Mouse (Mus musculus) embryonic fibroblast, embryonic 13.5 days (primary cell): ENCODE measurements around the gene Pbx1. TPM values are rescaled to one million over a fixed set of nuclear protein-coding genes. Genes with fewer than 3 reads are reported as not detected.
A peak's percentile ranks its signal among the peaks of the same experiment; 100 is the strongest.

Experiments used
- H3K27ac ChIP-seq: 2 replicates; pipeline ENCODE4 v1.5.1; 2012; ENCODE audit warnings: low read length, control low read depth, inconsistent platforms; ENCODE audit not compliant: insufficient read depth
- H3K4me1 ChIP-seq: 2 replicates; pipeline ENCODE4 v1.6.1; 2011; ENCODE audit warnings: low read length; ENCODE audit not compliant: control insufficient read depth, insufficient read depth
- H3K4me3 ChIP-seq: 2 replicates; pipeline ENCODE4 v1.5.1; 2011; ENCODE audit warnings: mild to moderate bottlenecking, control low read depth, low read length; ENCODE audit not compliant: insufficient read depth
- CTCF ChIP-seq: IDR thresholded peaks from 2 replicates; pipeline ENCODE4 v1.5.1; 2011; ENCODE audit warnings: mild to moderate bottlenecking, control low read depth, low read length, moderate library complexity, borderline replicate concordance; ENCODE audit not compliant: insufficient read depth
- POLR2A ChIP-seq: IDR thresholded peaks from 2 replicates; pipeline ENCODE4 v1.6.1; 2011; ENCODE audit warnings: low read depth, mild to moderate bottlenecking, control low read depth, low read length, moderate library complexity
- polyA plus RNA-seq: library from polyadenylated mRNA; stranded (reverse); fragments of >200 nt; gene quantifications from 2 replicates; pipeline ENCODE4 v1.2.4, GENCODE M21; 2011; ENCODE audit warnings: low read depth; ENCODE audit not compliant: missing spikeins, insufficient read length

The Pbx1 gene
- polyA plus RNA-seq, 1 experiment = 117 TPM

GRCm38 (mm10) chr1:168334831-168335574 is 97.1 kb downstream of the Pbx1 start:
- Histone ChIP-seq H3K4me1 (no peaks in the 10 kb centered on the region), H3K27ac (no peak overlapping the region), H3K4me3 (no peak overlapping the region)
- TF ChIP-seq POLR2A (no peak), CTCF (no peak)

GRCm38 (mm10) chr1:168332056-168332455 is 100.0 kb downstream of the Pbx1 start:
- no peak overlapping the region for H3K4me3 ChIP-seq
- H3K27ac ChIP-seq = no peak overlapping the region
- TF ChIP-seq CTCF = no peak
- TF ChIP-seq POLR2A = no peak
- peaks cover 6% of the 10 kb centered on the region for H3K4me1 ChIP-seq

GRCm38 (mm10) chr1:168328236-168328605 is 103.8 kb downstream of the Pbx1 start:
- Histone ChIP-seq H3K4me3 (no peak overlapping the region), H3K27ac (no peak overlapping the region), H3K4me1 (peaks cover 22% of the 10 kb centered on the region)
- TF ChIP-seq CTCF = no peak
- no peak for TF ChIP-seq POLR2A

GRCm38 (mm10) chr1:168327405-168328235 is 104.5 kb downstream of the Pbx1 start:
- no peak overlapping the region for H3K4me3 ChIP-seq
- H3K27ac ChIP-seq = no peak overlapping the region
- TF ChIP-seq CTCF (no peak), POLR2A (no peak)
- H3K4me1 ChIP-seq = peaks cover 22% of the 10 kb centered on the region

- peak overlapping the region; percentile 17; the same call in 1 of the 2 replicates for H3K27ac ChIP-seq
- H3K4me3 ChIP-seq = no peak overlapping the region
- TF ChIP-seq CTCF (no peak), POLR2A (no peak)
- H3K4me1 ChIP-seq = peaks cover 22% of the 10 kb centered on the region
These were observed 106.3 kb downstream of the Pbx1 start for GRCm38 (mm10) chr1:168325786-168326185.

GRCm38 (mm10) chr1:168324306-168325085 is 107.6 kb downstream of the Pbx1 start:
- TF ChIP-seq POLR2A (no peak), CTCF (no peak)
- H3K27ac ChIP-seq = no peak overlapping the region
- H3K4me1 ChIP-seq = peaks cover 22% of the 10 kb centered on the region
- no peak overlapping the region for H3K4me3 ChIP-seq

- peaks cover 23% of the 10 kb centered on the region for H3K4me1 ChIP-seq
- TF ChIP-seq CTCF (no peak), POLR2A (no peak)
- H3K27ac ChIP-seq = no peak overlapping the region
- no peak overlapping the region for H3K4me3 ChIP-seq
These were observed 108.5 kb downstream of the Pbx1 start for GRCm38 (mm10) chr1:168323436-168324108.

- no peak overlapping the region for H3K4me3 ChIP-seq
- TF ChIP-seq POLR2A = no peak
- TF ChIP-seq CTCF = peak; percentile 7; the same call in 1 of the 2 replicates
- H3K4me1 ChIP-seq = peaks cover 21% of the 10 kb centered on the region
- H3K27ac ChIP-seq = no peak overlapping the region
These were observed 109.2 kb downstream of the Pbx1 start for GRCm38 (mm10) chr1:168322892-168323291.

- Histone ChIP-seq H3K4me1 (peaks cover 10% of the 10 kb centered on the region; the same call in 1 of the 2 replicates), H3K27ac (no peak overlapping the region), H3K4me3 (no peak overlapping the region)
- TF ChIP-seq POLR2A (no peak), CTCF (no peak)
These were observed 112.4 kb downstream of the Pbx1 start for GRCm38 (mm10) chr1:168319695-168320094.
